In the genomic region with DNA sequence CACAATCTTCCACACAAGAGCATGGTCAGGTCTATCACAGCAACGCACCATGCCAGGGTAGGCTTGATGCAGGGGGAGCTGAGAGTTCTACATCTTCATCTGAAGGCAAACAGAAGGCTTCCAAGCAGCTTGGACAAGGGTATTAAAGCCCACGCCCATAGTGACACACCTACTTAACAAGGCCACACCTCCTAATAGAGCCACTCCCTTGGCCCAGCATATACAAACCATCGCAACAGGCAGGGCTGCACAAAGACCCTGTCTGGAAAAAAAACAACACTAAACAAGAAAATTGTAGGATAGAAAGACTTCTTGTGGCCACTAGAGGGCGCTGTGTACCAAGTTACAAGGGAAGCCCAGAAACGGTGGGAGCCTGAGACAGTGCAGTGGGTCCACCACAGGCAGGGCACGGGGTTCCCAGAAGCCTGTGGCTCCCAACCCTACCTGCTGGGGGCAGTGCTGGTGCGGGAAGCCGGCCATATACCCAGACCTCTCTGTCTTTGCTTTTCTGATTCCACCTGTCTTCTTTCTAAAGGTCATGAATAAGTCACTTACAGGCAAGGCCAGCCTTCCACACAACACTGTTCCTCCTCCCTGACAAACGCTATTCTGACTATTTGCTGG, we compare ENCODE assay signal across 9 mouse cellular contexts. TPM values are rescaled to one million over a fixed set of nuclear protein-coding genes. Genes with fewer than 3 reads are reported as not detected.
DNase-seq lines count a peak whose midpoint lies in the region; ATAC-seq and TF ChIP-seq lines count a peak whose summit lies in the region.
"Had no signal": no experiment of that assay in that cellular context is flagged by ENCODE, and none has a peak within 500 bp of the region (broad histone marks: within the 10 kb centered on the region; RNA-seq: fewer than 3 reads in every experiment).

No protein-coding gene starts in this region.

- intact Hi-C loops in heart, postnatal 10 days (cut with DNase I): loop anchor here (1.0 kb wide), 1 partner anchor 100 kb away; no protein-coding TSS in a partner anchor

- no peaks in the 10 kb centered on the region for H3K36me3 ChIP-seq in kidney, embryonic 16.5 days (ENCODE audit: insufficient read depth, low read length)
- no peaks in the 10 kb centered on the region for H3K36me3 ChIP-seq in ES-E14 (ENCODE audit: control insufficient read depth, insufficient read depth, low read length, poor library complexity, severe bottlenecking)
- no peaks in the 10 kb centered on the region for H3K36me3 ChIP-seq in small intestine, adult 2 months (ENCODE audit: control insufficient read depth, insufficient read depth, low read length)

- H3K9ac ChIP-seq in kidney, embryonic 16.5 days (replicated peaks; ENCODE audit: low read length): no peak overlapping the region
- H3K9ac ChIP-seq in ES-E14 (ENCODE audit: insufficient read depth, low read depth, low read length, poor library complexity, severe bottlenecking): no peak overlapping the region

- DNase-seq in kidney, adult 18-20 months: peak; percentile 40
- DNase-seq in ES-E14 (ENCODE audit: low read depth, low spot score): peak; percentile 97
- peak; percentile 75 for DNase-seq in c-Kit-negative CD71-positive TER-119-positive erythroid progenitor cells, embryonic 14.5 days (ENCODE audit: low read depth, low spot score)
- DNase-seq in heart, postnatal 10 days: peak; percentile 27 to 63
- peak; percentile 27 to 41 for DNase-seq in lung, adult 18-20 months
- DNase-seq in frontal cortex, postnatal 25 days (ENCODE audit: low spot score in 2 of 2): no peak

- in situ Hi-C loops in ES-E14 (cut with MboI; ENCODE audit: low sequenced_read_pairs in 2 of 2, unreplicated experiment in 2 of 2): no loop called here

- H3K4me1 ChIP-seq in kidney, embryonic 16.5 days (ENCODE audit: insufficient read depth, low read length): no peaks in the 10 kb centered on the region
- H3K4me1 ChIP-seq in ES-E14 (ENCODE audit: control insufficient read depth in 2 of 2, insufficient read depth in 2 of 2, low read length in 2 of 2, poor library complexity in 1 of 2): peaks cover 6 to 23% of the 10 kb centered on the region in 2 experiments; a peak in 2 of 4 replicates
- no peaks in the 10 kb centered on the region for H3K4me1 ChIP-seq in small intestine, adult 2 months (ENCODE audit: control insufficient read depth, insufficient read depth, insufficient read length, low read length)

- 26% methylated on average over 9 of the region's 9 CpGs for WGBS in kidney, embryonic 16.5 days
- 13% methylated on average over 9 of the region's 9 CpGs for WGBS in small intestine, adult 2 months

- peak; percentile 71; the same call in 1 of the 2 replicates for TF ChIP-seq CTCF in small intestine, adult 2 months (IDR thresholded peaks at IDR 0.05; ENCODE audit: extremely low read depth, insufficient read length, insufficient replicate concordance, low read depth, low read length)

- ATAC-seq in kidney, embryonic 16.5 days (ENCODE audit: low FRiP score, low TSS enrichment): no peak

- H3K27me3 ChIP-seq in kidney, embryonic 16.5 days (ENCODE audit: insufficient read depth, low read length): no peaks in the 10 kb centered on the region
- no peaks in the 10 kb centered on the region for H3K27me3 ChIP-seq in small intestine, adult 2 months (ENCODE audit: control insufficient read depth, insufficient read depth, low read length)

- H3K9me3 ChIP-seq in kidney, embryonic 16.5 days (ENCODE audit: low read length): no peaks in the 10 kb centered on the region
- no peaks in the 10 kb centered on the region for H3K9me3 ChIP-seq in ES-E14 (ENCODE audit: control insufficient read depth, insufficient read depth, low read depth, low read length)

- no peak overlapping the region for H3K4me3 ChIP-seq in kidney, embryonic 16.5 days (ENCODE audit: low read length)
- H3K4me3 ChIP-seq in ES-E14 (ENCODE audit: insufficient read depth in 1 of 2, low read depth in 1 of 2, low read length in 2 of 2, poor library complexity in 1 of 2, severe bottlenecking in 1 of 2): no peak overlapping the region
- no peak overlapping the region for H3K4me3 ChIP-seq in small intestine, adult 2 months (ENCODE audit: low read depth, low read length)

- no peak for TF ChIP-seq POLR2A in small intestine, adult 2 months (IDR thresholded peaks at IDR 0.05; ENCODE audit: low read depth, low read length)

- H3K4me2 ChIP-seq in kidney, embryonic 16.5 days (replicated peaks; ENCODE audit: low read depth, low read length): no peak overlapping the region

- H3K27ac ChIP-seq in kidney, embryonic 16.5 days (ENCODE audit: low read length): no peak overlapping the region
- H3K27ac ChIP-seq in ES-E14 (ENCODE audit: insufficient read depth, low read depth, low read length, poor library complexity, severe bottlenecking): no peak overlapping the region
- no peak overlapping the region for H3K27ac ChIP-seq in small intestine, adult 2 months (ENCODE audit: insufficient read depth, low read depth, low read length)

TF ChIP-seq in ES-E14, 5 proteins besides CTCF, POLR2A, EP300 and RAD21:
- TF ChIP-seq CHD2 (IDR thresholded peaks at IDR 0.05; ENCODE audit: low read depth, low read length) (no peak), MAFK (IDR thresholded peaks at IDR 0.05; ENCODE audit: insufficient read depth, low read depth, low read length) (no peak), ZNF384 (IDR thresholded peaks at IDR 0.05; ENCODE audit: low read depth, low read length) (peak; percentile 82; the same call in 1 of the 2 replicates), ZC3H11A (IDR thresholded peaks at IDR 0.05; ENCODE audit: borderline replicate concordance, low read depth, low read length) (peak; percentile 90)

RNA-seq across cellular contexts. Expression of gene Lefty2, which starts 18.9 kb away (rescaled TPM):
- 0.12 TPM in 1 of 2 replicates, not detected in the other for polyA plus RNA-seq in kidney, embryonic 16.5 days (2015; fragmentation: Nextera tagmentation; extraction: Ambion mirVana)
- total RNA-seq in ES-E14 (2012; rRNA removed): 68.3 and 219 TPM in 2 replicates
- total RNA-seq in heart, postnatal 10 days (2021): under 1 TPM in 1 of 2 experiments, not detected in 1; 0.27 TPM
- not detected in 2 replicates for polyA plus RNA-seq in small intestine, adult 2 months (2012; rRNA removed)
- polyA plus RNA-seq: large intestine, adult 2 months had no signal

RNA-seq across cellular contexts. Expression of gene Sde2, which starts 23.0 kb away (rescaled TPM):
- 41.4 and 42.8 TPM in 2 replicates for polyA plus RNA-seq in kidney, embryonic 16.5 days (2015; fragmentation: Nextera tagmentation; extraction: Ambion mirVana)
- total RNA-seq in ES-E14 (2012; rRNA removed): 39.6 and 41.2 TPM in 2 replicates
- total RNA-seq in heart, postnatal 10 days (2021): 10 to 100 TPM; 15.1 to 15.8 TPM
- polyA plus RNA-seq in small intestine, adult 2 months (2012; rRNA removed): 3.2 and 5.9 TPM in 2 replicates

RNA-seq across cellular contexts. Expression of gene Pycr2, which starts 30.1 kb away (rescaled TPM):
- polyA plus RNA-seq in kidney, embryonic 16.5 days (2015; fragmentation: Nextera tagmentation; extraction: Ambion mirVana): 111 TPM in 2 replicates
- 122 and 151 TPM in 2 replicates for total RNA-seq in ES-E14 (2012; rRNA removed)
- 10 to 100 TPM; 16.7 to 17.4 TPM for total RNA-seq in heart, postnatal 10 days (2021)
- 21.8 and 23.2 TPM in 2 replicates for polyA plus RNA-seq in small intestine, adult 2 months (2012; rRNA removed)

Comparison
In these comparisons a context has a peak if more than half of its experiments do, and no peak if none do; other contexts are left out.
1. DNase-seq: peak in kidney, adult 18-20 months (single experiment), ES-E14 (single experiment), c-Kit-negative CD71-positive TER-119-positive erythroid progenitor cells, embryonic 14.5 days (single experiment), heart, postnatal 10 days (2 of 2) and lung, adult 18-20 months (2 of 2); none in frontal cortex, postnatal 25 days (0 of 2).
2. RNA of gene Lefty2, which starts 18.9 kb away (total RNA-seq): 68.3 to 219 TPM in ES-E14; 0.27 TPM in heart, postnatal 10 days; every median in the first group is over 10 times any median in the second.